Mouse (Mus musculus) cerebellum, postnatal 4 days (tissue): ENCODE measurements around the gene Tnfrsf4.

ENCODE experiments used
- DNase-seq, 2 experiments: peaks; one replicate each; pipeline ENCODE4 v3.0.0; 2022; ENCODE audit warnings: low spot score in 2 of 2, mixed read lengths in 1 of 2

Gene Tnfrsf4

DNA sequence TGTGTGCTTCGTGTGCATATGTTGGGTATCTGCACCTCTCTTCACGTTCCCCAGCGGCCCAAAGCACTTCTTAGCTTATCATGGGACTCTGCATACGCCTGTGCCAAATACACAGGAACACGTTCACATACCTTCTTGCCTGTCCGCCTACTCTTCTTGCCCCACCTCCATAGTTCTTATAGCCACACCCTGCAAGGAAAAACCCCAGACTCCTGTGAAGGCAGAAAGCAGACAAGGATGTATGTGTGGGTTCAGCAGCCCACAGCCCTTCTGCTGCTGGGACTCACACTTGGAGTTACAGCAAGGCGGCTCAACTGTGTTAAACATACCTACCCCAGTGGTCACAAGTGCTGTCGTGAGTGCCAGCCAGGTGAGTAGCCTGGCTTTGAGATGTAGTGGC is at the start of gene Tnfrsf4:
TSS of gene Tnfrsf4 (plus strand) at position 207 of the 400 bp plus-strand sequence.
- DNase-seq: no peak

DNA sequence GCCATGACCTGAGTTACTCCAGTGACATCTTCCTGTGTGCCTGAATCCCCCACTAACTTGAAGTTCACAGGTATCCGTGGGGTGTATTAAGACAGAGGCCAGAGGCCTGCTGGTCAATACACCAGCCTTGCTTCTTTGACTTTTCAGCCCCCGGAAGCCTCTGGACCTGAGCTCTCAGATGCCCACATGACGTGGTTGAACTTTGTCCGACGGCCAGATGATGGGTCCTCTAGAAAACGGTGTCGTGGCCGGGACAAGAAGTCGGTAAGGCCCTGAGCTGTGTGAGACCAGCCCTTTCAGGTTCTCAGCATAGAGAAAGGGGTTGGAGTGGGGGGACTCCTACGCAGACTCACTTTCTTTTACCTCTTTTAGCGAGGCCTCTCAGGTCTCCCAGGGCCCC is 49.2 kb upstream of the Tnfrsf4 start:
- no peak for DNase-seq

DNA sequence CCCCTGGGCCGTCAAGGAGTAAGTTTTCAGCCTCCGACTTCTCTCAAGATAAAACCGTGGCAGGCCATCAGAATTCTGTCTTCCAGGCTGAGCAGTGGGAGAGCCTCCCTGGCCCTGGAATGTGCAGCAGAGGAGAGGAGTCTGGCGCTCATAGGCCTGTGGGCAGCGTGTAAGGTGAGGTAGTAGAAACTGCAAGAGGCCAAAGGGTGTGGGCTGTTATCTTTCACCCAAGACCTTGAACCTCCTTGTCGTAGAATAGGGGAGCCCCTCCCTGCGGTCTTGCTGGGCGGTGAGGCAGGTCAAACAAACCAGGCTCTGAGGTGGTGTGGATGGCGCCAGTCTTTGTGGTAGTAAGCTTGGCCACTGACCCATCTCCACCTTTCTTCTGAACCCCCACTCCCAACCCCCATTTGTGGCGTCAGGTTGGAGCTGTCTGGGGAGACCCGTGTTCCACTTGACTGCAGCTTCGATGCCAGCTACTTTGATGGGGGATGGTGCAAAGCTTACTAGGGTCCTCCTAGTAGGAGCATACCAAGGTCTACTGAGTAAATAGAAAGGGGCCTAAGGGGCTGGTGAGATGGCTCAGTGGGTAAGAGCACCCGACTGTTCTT is 44.5 kb upstream of the Tnfrsf4 start:
- DNase-seq: no peak

DNA sequence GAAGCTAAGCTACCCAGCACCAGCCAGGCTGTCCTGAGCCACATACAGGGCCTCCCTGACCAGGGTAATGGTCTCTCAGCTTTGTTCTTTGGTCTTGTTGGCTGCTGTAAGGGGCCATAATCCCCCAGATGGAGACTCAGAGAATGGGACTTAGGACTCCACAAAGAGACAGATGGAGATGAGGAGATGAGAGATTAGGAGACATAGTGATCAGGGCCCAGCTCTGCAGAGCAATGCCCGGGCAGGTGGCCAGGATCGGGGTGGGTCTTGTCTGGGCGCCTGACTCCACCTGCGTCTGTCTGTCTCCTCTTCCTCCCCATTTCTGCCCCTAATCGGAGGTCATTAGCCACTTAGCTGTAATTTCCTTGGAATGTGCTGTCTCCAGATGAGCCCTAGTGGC is 43.4 kb upstream of the Tnfrsf4 start:
- DNase-seq: no peak

DNA sequence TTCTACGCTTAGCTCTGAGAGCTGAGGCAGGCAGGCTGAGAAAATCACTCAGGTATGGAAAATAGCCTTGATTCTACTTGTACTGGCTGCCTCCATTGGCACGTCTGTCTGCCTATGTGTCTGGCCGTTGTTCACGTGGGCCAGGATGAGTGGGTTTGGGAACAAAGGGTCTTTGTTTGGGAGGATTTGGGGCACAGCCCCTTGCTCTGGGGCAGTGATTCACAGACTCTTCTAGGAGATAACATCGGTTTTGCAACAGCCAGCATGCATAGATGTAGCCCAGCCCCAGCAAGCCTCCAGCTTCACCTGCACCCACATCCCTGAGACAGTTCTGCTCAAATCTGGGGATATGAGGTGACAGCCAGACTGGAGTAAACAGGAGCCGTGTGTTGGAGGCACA is 41.0 kb upstream of the Tnfrsf4 start:
- no peak for DNase-seq

DNA sequence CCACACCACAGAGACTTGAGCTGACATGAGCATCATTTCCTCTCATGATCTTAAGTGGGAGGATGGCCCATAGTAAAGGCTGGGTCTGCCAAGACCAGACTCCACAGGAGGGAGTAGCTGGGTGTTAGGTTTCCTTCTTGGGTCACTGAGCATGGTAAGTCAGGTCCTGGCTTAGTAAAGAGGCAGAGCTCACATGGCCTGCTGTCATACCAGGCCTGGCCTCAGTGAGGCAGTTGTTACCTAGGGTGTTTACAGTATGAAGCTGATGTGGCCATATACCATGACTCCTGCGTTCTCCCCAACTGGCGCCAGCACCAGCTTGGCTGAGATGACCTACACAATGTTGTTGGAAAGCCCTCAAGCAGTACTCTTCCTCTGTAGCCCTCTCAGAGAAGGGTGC is 40.4 kb upstream of the Tnfrsf4 start:
- no peak for DNase-seq

DNA sequence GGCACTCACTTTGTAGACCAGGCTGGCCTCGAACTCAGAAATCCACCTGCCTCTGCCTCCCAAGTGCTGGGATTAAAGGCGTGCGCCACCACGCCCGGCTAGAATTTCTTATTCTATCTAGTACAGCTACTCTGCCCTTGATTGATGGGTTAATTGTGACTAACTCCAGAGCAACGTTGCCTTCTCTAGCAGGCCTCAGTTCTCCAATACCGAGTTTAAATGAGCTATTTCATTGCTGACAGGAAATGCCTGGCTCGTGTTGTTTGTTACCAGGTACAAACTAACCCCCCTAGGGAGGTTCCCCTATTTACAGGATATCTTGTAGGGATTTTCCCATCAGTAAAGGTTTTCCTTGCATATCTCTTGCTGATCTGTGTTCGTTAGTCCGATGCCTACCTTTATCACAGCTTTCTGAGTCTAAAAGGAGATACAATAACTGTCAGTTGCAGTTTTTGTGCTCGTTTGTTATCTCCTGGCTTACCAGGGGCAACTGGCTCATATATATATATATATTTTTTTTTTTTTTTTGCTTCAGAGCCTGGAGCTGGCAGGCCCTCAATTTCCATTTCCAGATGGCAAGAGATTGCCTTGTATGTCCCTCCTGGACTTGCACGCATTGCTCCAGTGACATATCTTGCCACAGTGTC is 32.1 kb upstream of the Tnfrsf4 start:
- DNase-seq: no peak

DNA sequence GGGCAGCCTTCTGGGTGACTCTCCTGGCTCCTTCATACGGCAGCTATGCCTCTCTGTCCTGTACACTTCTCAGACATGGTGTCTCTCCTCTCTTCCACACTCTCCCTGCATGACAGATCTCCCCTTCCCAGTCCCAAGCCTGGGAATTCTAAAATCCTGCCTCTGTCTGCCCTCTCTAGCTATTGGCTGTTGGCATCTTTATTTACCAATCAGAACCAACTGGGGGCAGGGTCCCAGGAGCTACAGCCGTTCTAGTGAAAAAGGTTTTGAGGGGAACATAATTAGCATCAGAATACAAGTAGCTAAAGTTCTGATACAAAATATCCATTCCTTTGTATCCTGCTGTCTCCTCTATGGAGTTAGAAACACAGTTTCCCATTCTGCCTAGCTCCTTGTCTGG is 29.9 kb upstream of the Tnfrsf4 start:
- no peak for DNase-seq

DNA sequence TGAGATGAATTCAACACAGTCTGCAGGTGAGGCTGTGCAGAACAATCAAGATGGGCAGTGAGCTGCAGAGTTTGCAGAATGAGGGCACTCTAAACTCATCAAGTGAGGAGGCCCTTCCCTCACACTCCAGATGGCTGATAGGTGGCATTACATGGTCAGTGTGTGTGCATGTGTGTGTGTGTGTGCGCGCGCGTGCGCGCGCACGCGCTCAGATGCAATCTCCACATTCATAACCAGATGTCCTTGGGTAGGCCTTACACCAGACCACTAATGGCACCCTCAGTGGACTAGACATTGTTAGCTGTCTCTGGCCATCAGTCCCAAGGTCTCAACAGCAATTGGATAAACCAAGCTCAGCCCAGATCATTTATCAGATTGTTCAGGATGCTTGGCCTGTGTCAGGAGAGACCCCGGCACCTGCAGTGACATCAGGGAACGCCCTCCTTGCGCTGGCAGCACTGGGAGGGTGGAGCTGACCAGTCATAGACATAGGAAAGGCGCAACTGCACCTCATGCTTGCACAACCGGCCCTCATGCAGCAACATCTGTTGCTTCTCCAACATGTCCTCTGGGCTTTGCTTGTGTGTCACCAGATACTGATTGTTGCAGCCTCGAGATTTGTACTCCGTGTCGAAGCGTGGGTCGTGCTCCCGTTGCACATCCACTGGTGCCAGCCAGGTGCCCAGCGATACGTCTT is 22.3 kb upstream of the Tnfrsf4 start:
- no peak for DNase-seq

DNA sequence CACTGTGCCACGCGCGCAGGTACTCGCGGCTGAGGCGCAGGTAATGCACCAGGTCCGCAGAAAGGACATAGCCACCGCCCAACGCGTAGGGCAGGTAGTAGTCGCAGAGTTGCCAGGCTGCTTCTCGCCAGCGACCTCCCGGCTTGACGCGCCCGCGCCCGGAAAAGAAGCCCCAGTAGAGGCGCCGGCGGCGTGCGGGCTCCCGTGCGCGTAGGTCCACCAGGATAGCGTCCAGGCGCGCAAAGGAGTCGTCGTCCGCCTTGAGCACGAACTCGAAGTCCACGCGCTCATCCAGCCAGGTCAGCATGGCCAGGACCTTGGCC is 21.8 kb upstream of the Tnfrsf4 start:
- DNase-seq: no peak

DNA sequence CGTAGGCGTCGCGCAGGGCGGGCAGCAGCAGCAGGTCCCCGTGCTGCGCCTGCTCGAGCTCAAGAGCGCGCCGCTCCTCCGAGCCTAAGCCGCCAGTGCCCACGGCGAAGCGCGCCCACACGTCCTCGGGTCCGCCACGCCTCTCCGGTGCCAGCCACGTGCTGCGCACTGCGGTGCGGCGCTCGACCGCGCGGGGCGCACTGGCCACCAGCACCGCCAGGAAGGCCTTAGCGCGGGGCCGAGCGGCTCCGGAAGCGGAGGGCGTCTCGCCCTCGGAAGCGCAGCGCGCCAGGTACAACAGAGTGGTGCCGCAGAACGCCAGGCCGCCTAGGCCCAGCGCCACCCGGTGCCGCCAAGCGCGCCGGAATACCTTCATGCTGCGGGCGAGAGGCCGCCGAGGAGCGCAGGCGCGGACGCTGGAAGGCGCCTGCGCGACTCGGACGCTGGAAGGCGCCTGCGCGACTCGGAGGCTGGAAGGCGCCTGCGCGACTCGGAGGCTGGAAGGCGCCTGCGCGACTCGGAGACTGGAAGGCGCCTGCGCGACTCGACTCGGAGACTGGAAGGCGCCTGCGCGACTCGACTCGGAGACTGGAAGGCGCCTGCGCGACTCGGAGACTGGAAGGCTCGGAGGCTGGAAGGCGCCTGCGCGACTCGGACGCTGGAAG is 21.3 kb upstream of the Tnfrsf4 start, which contains the start of the genes B3galt6 and Sdf4:
TSS of gene B3galt6 (minus strand) at position 409 of the 665 bp plus-strand sequence.
TSS of gene Sdf4 (plus strand) at position 632 of the 665 bp plus-strand sequence.
- peak; percentile 68 to 88 for DNase-seq

DNA sequence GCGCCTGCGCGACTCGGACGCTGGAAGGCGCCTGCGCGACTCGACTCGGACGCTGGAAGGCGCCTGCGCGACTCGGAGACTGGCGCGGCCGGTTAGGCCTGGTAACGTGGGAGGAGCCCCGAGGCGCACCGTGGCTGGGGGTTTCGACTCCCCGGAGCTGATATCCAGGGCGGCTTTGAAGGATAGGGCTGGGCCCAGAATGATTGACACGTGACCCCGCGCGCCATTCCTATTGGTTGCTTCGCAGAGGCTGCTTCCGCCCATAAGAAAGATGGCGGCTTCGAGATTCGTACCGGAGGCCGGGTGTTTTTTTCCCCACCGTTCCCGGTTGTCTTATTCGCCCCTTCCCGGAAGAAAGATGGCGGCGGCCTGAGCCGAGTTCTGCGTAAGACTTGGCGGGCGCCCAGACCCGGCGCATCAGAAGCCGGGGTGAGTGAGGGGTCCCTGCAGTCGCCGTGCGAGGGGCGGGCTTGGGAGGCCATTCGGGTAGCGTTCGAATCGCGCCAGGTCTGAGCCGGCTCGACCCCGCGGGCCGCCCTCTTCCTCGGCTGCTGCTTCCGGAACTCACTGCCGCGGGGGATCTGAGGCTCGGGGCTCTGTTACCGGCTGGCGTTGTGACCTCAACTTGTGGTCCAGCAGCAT is 20.6 kb upstream of the Tnfrsf4 start:
- DNase-seq: peak; percentile 91 to 97

DNA sequence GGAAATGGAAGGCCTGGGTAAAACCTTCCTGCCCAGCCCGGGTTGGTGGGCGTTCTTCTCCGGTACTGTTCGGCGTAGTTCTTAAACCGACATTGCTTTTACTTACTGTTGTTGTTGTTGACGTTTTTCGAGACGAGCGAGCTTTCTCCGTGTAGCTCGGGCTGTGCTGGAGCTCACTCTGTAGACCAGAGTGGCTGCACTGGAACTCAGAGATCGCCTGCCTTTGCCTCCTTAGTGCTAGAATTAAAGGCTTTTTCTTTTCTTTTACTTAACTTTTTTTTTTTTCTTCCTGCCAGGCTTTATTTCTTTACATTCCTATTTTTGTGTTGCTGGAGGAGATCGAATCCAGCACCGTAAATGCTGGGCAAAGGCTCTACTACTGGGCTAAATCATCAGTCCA is 20.0 kb upstream of the Tnfrsf4 start:
- no peak for DNase-seq

DNA sequence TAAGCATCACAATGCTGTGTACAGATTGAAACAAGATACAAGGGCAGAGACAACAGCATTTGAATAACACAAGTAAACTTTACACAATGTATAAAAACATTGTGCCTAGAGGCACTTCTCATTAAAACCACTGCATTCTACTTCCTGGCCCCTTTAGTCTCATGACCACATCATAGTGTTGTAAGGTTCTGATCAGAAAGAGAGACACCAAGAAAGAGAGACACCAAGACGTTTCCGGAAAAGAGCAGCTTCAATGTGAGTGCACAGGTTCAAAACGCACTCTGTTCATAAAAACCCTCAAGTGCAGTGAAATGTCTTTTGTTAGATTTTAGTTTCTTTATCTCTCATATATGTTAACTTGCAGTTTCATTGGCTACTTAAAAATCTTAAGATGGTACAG is 9.5 kb upstream of the Tnfrsf4 start:
- no peak for DNase-seq

DNA sequence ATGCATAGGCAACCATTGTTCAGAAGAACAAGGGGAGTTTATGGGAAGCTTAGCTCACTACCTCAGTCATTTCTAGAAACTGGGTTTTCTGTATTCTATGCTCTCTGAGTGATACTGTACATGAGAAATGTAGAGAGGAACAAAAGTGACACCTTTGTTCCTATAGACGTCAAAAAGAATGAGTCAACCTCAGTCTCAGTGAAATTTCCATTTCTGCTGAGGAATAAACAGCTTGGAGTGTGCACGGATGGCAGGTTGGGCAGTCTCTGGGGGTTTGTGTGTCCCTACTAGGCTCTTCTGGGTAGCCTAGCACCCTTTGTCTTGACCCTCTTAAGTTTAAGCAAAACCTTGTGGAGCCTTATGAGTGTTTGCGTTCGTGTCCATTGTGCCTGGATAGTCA is 5.3 kb upstream of the Tnfrsf4 start:
- DNase-seq: no peak

DNA sequence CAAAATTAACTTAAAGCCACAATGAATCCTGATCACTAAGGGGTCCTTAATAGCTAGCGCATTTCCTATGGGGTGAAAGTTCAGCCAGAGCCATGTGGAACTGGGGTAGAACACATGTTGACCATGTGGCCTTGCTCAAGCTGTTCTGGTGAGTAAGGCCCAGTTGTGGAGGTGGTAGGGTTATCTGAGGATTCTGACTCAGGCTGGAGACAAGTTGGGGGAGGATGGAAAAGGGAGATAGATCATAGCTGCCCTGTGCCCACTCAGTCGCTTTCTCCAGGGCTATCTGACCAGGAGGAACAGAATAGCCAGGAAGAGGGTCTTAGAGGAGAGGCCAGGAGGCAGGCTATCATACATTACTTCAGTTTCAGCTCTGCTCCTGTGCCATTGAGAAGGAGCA is 793 bp downstream of the Tnfrsf4 start:
- DNase-seq: no peak

DNA sequence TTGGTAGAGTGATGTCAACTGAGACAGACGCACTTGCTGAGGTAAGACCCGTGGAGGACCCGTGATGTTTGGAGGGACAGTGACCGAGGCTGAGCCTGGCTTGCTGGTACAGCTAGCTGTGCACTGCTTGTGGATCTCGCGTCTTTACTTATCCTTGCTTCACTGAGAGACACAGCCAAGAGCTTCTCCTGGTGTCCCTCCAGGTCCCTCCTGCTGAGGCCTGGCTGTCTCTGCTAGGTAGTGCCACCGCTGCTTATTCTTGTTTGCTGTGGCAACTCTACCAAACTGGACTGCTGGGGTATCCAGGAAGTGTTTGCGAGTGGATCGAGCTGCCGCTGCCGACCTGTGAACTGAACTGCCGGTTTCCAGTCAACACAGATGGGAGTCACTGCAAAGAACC is 6.1 kb downstream of the Tnfrsf4 start:
- DNase-seq: no peak

DNA sequence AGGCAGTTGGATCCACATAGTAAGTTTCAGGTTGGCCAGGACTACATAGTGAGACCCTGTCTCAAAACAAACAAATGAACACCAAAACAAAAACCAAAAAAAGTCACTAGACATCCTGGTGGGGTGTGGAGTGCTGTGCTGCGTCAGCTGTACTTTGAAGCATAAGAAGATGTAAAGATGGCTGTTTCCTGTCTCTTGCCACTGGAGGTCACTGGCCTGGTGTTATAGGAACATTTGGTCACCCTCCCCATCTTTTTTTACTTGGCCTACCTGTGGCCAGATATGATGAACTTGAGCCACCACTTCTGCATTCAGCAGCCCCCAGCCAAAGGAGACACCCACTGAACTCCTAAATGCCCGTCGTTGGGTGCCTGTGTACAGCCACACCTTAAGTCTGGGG is 7.7 kb downstream of the Tnfrsf4 start:
- no peak for DNase-seq

DNA sequence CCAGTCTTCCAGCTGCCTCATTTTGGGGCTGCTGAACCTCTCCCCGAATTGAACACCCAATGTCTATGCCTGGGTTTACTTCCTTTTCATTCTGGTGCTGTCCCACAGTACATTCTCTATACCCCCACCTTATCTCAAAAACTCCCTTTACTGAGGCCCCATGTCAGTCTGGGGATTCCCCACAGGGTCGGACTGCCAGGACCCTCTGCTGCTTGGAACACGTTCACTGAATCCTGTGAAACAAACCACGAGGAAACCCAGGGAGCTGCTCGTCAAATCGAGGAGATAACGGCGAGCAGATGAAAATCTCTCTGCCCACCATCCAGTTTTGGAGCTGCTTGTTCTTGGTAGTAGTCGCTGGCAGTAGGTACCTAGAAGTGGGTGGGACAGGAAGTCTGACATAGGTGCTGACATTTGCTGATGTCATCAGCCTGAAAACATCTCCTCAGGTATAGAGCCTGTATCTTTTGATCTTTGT is 8.3 kb downstream of the Tnfrsf4 start:
- no peak for DNase-seq

DNA sequence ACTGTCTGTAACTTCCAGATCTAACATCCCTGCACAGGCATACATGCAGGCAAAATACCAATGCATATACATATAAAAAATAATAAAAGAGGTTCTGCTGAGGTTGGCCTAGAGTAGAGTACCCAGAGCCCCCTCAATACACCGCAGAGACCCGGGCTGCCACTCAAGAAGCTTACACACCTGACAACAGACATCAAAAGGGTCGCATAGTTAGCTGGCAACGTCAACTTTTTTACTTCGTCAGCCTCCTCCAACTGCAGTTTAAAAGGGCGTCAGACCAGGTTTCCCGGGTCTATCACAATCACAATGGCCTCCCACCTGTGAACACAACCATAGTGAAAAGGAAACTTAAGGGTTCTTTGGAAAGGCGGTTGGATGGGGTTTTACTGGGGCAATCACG is 9.9 kb downstream of the Tnfrsf4 start:
- DNase-seq: no peak

DNA sequence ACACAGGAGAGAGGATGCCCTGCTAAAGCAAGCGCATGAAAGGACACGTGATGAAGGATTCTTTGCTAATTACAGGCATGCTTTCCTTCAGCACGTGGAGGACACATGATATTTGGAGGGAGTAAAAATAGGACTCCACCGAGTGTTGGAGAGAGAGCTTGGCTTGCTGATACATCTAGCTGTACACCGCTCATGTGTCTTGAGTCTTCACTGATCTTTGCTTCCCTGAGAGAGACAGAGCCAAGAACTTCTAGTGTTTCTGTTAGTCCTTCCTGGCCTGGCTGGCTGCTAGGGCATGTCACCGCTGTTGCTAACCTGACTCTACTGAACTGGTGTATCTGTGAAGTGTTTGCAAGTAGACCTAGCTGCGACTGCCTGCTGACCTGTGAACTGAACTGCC is 10.5 kb downstream of the Tnfrsf4 start:
- no peak for DNase-seq

DNA sequence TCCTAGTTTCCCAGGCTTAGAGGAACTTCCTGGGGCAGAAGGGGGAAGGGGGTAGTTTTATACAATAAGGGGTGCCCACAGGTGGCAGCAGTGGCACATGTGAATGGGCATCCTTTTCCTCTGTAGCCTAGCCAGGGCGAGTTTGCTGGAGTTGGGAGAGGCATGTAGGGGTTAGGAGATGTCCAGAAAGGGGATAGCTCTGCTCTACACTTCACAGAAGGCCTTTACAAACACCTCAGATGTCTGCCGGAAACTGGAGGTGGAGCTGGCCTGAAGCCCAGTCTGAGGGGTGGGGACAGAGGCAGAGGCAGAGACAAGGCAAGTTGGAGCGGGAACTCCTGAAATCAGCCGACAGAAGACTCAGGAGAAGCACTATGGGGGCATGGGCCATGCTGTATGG is 12.4 kb downstream of the Tnfrsf4 start, which contains the start of gene Tnfrsf18:
TSS of gene Tnfrsf18 (plus strand) at position 152 of the 400 bp plus-strand sequence.
- no peak for DNase-seq
